Mouse (Mus musculus) CD8-positive naive resting alpha-beta T cell, adult 2 months (primary cell): ENCODE results near the gene Krt6b.
"Not testable (repeated sequence)": the region's sequence is repeated elsewhere in the genome, so short reads cannot be mapped to it uniquely, and the experiment has no call there.

Source experiments
- DNase-seq, 2 experiments: peaks; one replicate each; pipeline ENCODE4 v3.0.0; 2022; ENCODE audit warnings: low read depth in 2 of 2, low spot score in 2 of 2

Gene Krt6b

GRCm38 (mm10) chr15:101680187-101680586 is at the start of gene Krt6b:
TSS of gene Krt6b (minus strand) at chr15:101680287.
- DNase-seq: no peak

DNA sequence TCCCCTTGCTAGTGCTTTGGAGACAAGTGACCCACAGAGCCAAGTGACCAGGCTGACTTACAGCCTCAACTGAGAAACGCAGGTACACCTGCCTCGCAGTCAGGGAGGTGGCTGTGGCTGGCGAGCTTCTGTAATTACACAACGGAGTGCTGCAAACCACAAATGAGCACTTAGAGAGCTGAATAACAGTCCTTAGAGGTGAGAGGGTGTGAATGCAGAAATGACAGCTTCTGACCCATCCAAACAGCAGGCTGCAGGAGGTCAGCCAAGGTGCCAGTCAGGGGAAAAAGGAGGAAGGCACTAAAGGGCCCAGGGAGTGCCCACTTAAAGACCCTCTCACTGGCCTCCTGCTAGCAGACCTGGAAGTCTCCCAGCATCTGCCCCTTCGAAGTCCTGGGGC is 44.6 kb upstream of the Krt6b start:
- DNase-seq: no peak

- DNase-seq: no peak
Measured at GRCm38 (mm10) chr15:101715831-101716230, 35.7 kb upstream of the Krt6b start.

DNA sequence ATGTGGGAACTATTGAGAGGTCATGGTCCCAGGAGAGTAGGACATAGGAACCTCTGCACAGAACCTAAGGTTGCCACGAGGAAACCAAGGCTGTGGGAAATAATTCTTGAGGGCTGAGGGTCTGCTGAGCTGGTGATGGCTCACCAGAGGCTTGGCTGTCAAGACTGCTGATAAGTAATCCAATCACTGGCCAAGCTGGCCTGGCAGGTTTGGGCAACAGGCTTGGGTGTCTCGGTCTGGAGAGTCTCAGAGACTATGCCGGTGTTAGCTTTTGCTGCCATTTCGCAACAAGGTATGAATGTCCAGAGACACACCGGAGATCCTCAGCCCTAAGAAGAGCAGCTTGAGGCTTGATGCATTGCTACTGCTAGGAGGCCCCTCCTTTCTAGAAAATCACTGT is 34.3 kb upstream of the Krt6b start:
- no peak for DNase-seq

DNA sequence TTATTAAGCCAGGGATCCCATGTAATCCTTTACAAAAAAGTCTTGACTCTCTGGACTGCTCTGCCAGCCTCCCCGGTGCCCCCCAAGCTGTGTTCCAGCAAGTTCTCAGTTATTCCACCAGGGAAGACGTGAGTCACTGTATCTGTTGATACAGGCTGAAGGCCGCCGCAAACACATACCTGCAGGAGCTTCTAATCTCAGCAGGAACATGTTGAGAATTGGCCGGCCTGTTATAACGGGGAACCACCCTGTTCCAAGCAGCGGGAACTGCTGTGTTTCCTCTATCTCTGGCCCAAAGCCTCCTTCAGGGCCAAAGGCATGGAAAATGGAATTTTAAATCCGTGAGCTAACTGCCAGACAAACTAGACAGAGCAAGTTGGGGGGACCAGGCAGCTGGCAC is 33.6 kb upstream of the Krt6b start:
- no peak for DNase-seq

DNA sequence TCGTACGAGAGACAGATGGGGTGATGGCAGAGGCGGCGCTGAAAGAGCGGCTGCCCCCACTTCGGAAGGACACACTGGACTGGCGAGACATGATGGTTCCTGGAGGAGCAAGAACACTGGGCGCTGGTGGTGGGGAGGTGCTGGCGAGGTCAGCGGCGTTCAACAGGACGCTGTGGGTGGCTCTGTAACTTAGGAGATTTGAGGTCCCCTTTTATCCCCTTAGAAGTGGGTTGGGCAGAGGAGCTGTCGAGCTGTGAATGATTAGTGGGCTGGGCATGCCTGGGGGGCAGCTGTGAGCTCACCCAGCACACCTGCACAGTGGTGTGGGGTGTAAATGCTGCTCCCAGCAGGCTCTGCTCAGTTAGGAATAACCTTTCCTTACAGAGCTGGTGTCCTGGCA is 32.6 kb upstream of the Krt6b start, which contains the start of gene Krt5:
Gene Krt5 (minus strand): TSS at position 179 of the 400 bp plus-strand sequence.
- no peak for DNase-seq

- DNase-seq: no peak
Measured at GRCm38 (mm10) chr15:101708683-101709082, 28.6 kb upstream of the Krt6b start.

DNA sequence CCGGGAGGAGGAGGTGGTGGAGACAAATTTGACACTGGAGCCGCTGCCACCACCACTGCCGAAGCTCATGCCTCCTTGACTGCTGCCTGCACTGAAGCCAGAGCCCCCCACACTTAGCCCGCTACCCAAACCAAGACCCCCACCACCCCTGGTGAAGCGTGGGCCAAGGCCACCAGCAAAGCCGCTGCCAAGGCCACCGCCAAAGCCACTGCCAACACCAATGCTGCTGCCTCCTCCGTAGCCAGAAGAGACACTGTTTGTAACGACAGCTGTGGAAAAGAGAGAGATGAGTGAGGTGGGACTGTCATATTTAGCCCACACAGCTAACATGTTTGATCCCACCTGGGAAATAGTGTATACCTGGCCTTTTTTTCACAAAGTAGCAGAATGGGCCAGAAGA is 27.4 kb upstream of the Krt6b start:
- DNase-seq: no peak

- no peak for DNase-seq
Measured at GRCm38 (mm10) chr15:101704066-101704465, 24.0 kb upstream of the Krt6b start.

DNA sequence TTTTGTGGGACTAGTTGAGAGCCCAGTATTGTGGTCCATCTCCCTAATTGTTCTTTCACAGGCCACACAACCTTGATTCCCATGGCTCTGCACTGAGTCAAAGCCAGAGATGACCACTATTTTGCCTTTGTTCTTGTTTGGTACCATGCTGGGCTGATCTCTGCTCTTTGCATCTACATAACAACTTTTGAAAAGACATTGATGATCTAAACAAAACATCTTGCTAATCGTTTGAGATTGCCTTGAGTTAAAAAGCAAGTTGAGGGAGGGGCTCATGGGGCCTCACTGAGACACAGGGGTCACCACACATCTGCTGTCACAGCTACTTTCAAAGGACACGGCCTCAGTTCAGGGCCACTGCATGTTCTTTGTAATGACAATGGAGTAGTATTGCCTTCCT is 22.3 kb upstream of the Krt6b start:
- DNase-seq: no peak

- DNase-seq: no peak
Measured at GRCm38 (mm10) chr15:101699866-101700265, 19.8 kb upstream of the Krt6b start.

- DNase-seq: no peak
Measured at GRCm38 (mm10) chr15:101699192-101699591, 19.1 kb upstream of the Krt6b start.

- no peak for DNase-seq
Measured at GRCm38 (mm10) chr15:101697326-101698188, 17.5 kb upstream of the Krt6b start.

GRCm38 (mm10) chr15:101694207-101694606 is 14.1 kb upstream of the Krt6b start, which contains the start of gene Krt6a:
TSS of gene Krt6a (minus strand) at chr15:101694307.
- DNase-seq: no peak

DNA sequence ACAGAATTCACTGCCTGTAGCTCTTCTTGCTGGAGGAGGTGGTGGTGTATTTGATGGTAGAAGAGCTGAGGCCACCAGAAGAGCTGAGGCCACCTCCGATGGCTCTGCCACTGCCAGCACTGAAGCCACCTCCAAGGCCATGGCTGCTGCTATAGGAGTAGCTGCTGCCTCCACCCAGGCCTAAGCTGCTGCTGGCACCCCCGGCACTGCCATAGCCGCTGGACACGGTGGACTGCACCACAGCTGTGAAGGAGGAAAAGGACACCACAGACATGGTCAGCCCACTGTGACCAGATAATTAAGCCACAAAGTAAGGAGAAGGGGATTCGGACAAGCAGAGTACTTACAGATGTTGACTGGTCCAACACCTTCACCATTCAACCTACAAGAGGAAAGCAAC is 10.4 kb upstream of the Krt6b start:
- not testable (repeated sequence) for DNase-seq

GRCm38 (mm10) chr15:101688161-101688560 is 8.1 kb upstream of the Krt6b start:
- no peak for DNase-seq

- no peak for DNase-seq
Measured at GRCm38 (mm10) chr15:101675978-101676377, 4.1 kb downstream of the Krt6b start.

GRCm38 (mm10) chr15:101652736-101653265 is 27.3 kb downstream of the Krt6b start:
- DNase-seq: no peak

GRCm38 (mm10) chr15:101647280-101647679 is 32.8 kb downstream of the Krt6b start, which contains the start of gene Gm5478:
TSS of gene Gm5478 (minus strand) at chr15:101647380.
- DNase-seq: no peak

DNA sequence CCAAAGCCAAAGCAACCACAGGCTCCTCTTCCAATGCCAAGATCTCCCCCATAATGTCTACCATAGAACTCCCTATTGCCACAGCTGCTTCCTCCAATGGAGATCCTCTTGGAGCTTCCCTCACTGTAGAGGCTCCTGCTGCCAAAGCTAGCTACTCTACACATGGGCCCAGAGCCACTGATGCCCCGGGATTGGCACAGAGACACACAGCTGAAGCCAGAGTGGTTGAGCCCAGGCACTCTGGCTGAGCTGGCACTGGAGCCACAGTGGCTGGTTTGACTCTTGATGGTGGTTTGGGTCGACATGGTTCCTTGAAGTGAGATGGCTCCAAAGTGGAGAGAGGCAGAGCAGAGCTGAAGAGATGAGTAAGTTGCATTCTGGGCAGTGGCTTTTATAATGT is 52.2 kb downstream of the Krt6b start, which contains the start of gene Gm5414:
Gene Gm5414 (minus strand): TSS at position 305 of the 400 bp plus-strand sequence.
- DNase-seq: no peak
